Mouse (Mus musculus) right cerebral cortex, postnatal 14 days (tissue): ENCODE data around the gene Sart3.
"Not testable (repeated sequence)": the region's sequence is repeated elsewhere in the genome, so short reads cannot be mapped to it uniquely, and the experiment has no call there.

Source experiments
- DNase-seq: peaks from one replicate; pipeline ENCODE4 v3.0.0; 2022

The Sart3 gene

GRCm38 (mm10) chr5:113772450-113772895 lies at the start of gene Sart3, which contains the start of gene Iscu:
Gene Sart3 (minus strand): TSS chr5:113772510.
Gene Iscu (plus strand): TSS chr5:113772748.
- peak; percentile 95 for DNase-seq

DNA sequence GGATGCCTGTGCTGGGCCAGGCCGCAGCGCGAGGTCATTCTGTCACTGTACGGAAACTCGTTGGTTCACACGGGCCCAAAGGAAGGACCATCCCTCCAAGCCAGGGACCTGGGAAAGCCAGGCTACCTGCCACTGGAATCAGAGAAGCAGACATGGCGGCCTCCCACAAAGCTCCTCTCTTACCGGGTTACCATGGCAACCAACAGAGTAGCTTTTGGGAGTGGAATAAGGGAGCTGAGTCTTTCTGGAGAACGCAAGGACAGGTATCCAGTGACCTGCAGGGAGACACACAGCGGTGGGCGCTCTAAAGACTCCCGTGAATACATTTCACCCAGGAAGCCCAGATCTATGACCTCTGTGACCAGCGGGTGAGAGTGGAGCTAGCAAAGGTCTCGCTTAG lies 46.3 kb upstream of the Sart3 start:
- DNase-seq, result no peak

- peak; percentile 77 for DNase-seq
Observed at GRCm38 (mm10) chr5:113815638-113816152, 43.4 kb upstream of the Sart3 start.

DNA sequence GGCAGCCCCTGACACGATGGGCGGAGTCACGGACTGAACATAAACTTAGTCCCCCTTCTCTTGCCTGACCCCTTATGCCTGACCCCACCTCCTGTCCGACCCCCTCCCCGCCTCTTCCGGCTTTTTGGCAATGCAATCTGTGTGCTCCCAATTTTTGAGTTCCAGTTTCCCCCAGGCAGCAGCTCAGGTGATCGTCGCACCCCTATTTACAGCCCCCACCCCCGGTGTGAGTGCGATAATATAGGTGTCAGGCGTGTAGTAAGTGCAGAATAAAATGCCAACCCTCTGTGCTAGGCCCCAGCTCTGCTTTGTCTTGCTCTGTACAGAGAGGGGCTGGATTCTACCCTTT lies 42.7 kb upstream of the Sart3 start:
- no peak for DNase-seq

GRCm38 (mm10) chr5:113814111-113815040 lies 42.1 kb upstream of the Sart3 start:
- DNase-seq, result no peak

- no peak for DNase-seq
Observed at GRCm38 (mm10) chr5:113813608-113814007, 41.3 kb upstream of the Sart3 start.

DNA sequence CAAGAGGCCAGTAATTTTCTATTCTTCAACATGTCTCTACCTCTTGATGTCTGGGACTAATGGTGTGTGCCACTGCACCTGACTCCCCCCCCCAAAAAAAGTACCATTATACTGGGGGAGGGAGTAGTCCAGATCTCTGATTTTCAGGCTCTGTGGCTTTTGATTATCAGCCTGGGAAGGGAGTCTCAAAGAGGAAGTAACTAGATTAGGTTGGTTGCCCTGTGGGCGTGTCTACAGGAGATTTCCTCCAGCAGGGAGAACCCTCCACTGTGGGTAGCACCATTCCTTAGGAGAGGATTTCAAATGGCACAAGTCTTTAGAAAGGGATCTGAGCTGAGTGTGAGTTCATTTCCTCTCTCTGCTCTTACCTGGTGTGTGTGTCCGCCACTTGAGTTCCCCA lies 40.3 kb upstream of the Sart3 start:
- DNase-seq, result no peak

DNA sequence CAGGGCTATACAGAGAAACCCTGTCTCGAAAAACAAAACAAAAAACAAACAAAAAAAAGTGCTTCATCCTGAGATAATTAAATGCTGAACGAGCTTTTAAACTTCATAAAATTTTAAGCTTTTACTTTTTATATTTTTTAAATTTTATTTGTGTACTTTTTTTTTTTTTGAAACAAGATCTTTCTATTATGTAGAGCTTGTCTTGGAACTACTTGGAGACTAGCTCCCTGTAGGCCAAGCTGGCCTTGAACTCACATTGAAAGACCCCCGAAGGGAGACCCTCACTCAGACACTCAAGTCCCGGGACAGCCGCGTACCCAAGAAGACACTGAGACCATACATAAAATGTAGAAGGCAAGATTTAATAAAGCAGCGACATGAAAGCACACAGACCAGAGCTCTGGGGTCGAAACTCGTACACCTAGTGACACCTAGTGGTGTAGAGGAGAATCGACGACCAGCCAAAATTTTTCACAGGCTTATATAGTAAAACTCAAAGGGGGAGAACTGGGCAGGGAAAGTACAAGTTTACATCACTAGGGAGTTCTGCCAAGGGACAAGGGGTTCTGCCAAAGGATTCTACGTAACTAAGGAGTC lies 39.6 kb upstream of the Sart3 start:
- not testable (repeated sequence) for DNase-seq

GRCm38 (mm10) chr5:113810111-113810510 lies 37.8 kb upstream of the Sart3 start:
- no peak for DNase-seq

GRCm38 (mm10) chr5:113808177-113808576 lies 35.9 kb upstream of the Sart3 start:
- no peak for DNase-seq

GRCm38 (mm10) chr5:113807712-113808111 lies 35.4 kb upstream of the Sart3 start:
- DNase-seq, result no peak

GRCm38 (mm10) chr5:113806414-113806813 lies 34.1 kb upstream of the Sart3 start:
- no peak for DNase-seq

DNA sequence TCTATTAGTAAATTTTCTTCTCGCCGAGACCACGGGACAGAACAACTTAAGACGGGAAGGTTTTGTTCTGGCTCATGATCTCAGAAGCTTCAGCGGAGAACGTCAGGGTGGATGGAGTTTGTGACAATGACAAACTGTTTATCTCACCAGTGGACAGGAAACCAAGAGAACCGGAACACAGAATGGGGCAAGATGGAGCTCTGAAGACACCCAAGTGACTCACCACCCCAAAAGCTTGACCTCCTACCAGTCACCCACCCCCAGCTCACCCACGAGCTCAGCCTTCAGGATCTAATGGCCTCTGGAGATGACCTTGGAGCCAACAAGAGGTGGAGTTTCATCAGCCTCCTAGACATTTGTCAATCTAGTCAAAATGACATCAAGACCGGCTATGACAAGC lies 33.0 kb upstream of the Sart3 start:
- DNase-seq, result no peak

DNA sequence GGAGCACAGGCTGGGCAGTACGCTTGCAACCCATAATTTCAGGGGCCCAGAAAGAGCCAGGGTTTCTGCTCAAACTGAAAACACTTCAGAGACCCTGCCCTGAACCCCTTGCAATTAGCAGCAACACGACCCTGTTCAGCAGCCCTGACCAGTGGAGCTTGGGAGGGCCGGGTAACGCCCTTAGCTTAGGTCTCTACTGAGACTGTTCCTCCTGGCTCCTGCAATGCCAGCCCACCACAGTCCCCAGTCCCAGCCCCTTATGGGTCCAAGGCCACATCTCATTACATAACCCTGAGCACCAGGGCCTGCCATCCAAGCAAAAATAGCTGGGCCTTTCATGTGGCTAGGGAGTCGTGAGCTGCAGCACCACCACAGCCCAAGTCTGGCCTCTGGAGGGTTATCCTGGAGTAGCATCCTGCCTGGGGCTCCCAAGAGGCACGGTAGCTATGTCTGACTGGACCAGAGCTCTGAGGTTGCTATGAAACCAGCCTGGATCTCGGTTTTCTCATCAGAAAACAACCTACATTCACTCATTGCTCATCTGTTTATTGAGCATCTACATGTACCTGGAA lies 32.2 kb upstream of the Sart3 start:
- DNase-seq, result no peak

GRCm38 (mm10) chr5:113800280-113800679 lies 28.0 kb upstream of the Sart3 start, which contains the start of gene Tmem119:
Gene Tmem119 (minus strand): TSS chr5:113800516.
- peak; percentile 38 for DNase-seq

DNA sequence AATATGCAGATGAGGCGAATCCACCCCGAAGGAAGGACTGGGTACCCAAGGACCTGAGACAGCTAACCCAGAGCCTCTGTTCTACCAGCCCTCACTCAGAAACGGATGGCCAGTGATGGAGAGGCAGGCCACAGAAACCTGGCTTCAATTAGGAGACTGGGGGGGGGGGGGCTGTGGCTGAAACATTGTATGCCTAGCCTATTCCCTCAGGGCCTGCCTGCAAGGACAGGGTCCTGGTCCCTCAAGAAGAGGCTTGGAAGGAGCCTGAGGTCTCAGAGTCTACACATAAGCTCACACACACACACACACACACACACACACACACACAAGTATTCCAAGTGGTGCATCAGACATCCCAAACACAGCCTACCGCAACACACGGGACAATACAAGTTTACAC lies 27.4 kb upstream of the Sart3 start:
- no peak for DNase-seq

DNA sequence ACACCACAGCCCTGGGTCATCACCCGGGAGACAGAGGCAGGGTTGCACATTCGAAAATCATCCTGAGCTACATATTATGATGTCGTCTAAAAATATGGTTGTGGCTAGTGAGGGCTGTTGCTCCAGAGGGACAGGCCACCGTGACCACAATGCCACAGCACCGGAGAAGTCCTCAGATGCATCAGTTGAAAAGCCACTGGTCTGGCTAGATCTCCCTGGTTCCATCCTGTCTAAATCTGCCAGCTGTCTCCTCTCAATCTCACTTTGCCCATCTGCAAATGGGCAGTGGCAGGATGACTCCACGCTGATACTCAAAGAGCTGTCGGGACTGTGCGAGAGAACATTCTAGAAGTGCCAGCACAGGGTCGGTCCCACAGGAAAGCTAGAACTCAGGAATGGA lies 26.2 kb upstream of the Sart3 start:
- no peak for DNase-seq

- DNase-seq, result no peak
Observed at GRCm38 (mm10) chr5:113797149-113797882, 25.0 kb upstream of the Sart3 start.

GRCm38 (mm10) chr5:113796401-113797148 lies 24.3 kb upstream of the Sart3 start:
- no peak for DNase-seq

- no peak for DNase-seq
Observed at GRCm38 (mm10) chr5:113791197-113792095, 19.1 kb upstream of the Sart3 start.
